Mouse (Mus musculus) intestine, embryonic 14.5 days (tissue): Measurements from ENCODE around the gene 4930442H23Rik. TPM values are rescaled to one million over a fixed set of nuclear protein-coding genes. Genes with fewer than 3 reads are reported as not detected.
A peak's percentile ranks its signal among the peaks of the same experiment; 100 is the strongest.
"Not testable (repeated sequence)": the region's sequence is repeated elsewhere in the genome, so short reads cannot be mapped to it uniquely, and the experiment has no call there.

ENCODE experiments used
- ATAC-seq: fragments of 200-750 bp; cut with Nextera tagmentation; replicated peaks from 2 replicates; pipeline ENCODE4 v1.8.0; 2017; ENCODE audit warnings: low read depth, moderate number of reproducible peaks, moderate TSS enrichment, moderate library complexity; ENCODE audit not compliant: low FRiP score, low TSS enrichment
- DNase-seq: peaks from one replicate; pipeline ENCODE4 v3.0.0-alpha.2; 2018; ENCODE audit warnings: low spot score
- H3K27ac ChIP-seq: fragments of 300-500 bp; sonication (generic); 2 replicates; pipeline ENCODE4 v1.5.1; 2014; ENCODE audit warnings: low read depth, mild to moderate bottlenecking, control low read depth
- H3K27me3 ChIP-seq: fragments of 300-500 bp; sonication (generic); replicated peaks from 2 replicates; pipeline ENCODE4 v1.6.1; 2014; ENCODE audit warnings: low read length, control low read depth; ENCODE audit not compliant: control insufficient read depth, insufficient read depth
- H3K36me3 ChIP-seq: fragments of 300-500 bp; sonication (generic); 2 replicates; pipeline ENCODE4 v1.6.1; 2014; ENCODE audit warnings: low read length, control low read depth; ENCODE audit not compliant: control insufficient read depth, insufficient read depth
- H3K4me1 ChIP-seq: fragments of 300-500 bp; sonication (generic); replicated peaks from 2 replicates; pipeline ENCODE4 v1.6.1; 2014; ENCODE audit warnings: low read length, control low read depth, mixed read lengths; ENCODE audit not compliant: control insufficient read depth, insufficient read depth
- H3K4me2 ChIP-seq: fragments of 300-500 bp; sonication (generic); 2 replicates; pipeline ENCODE4 v1.6.1; 2014; ENCODE audit warnings: low read length
- H3K4me3 ChIP-seq: fragments of 300-500 bp; sonication (generic); 2 replicates; pipeline ENCODE4 v1.5.1; 2014; ENCODE audit warnings: low read depth, low read length, control low read depth, mixed read lengths
- H3K9ac ChIP-seq: fragments of 300-500 bp; sonication (generic); 2 replicates; pipeline ENCODE4 v1.6.1; 2014; ENCODE audit warnings: mild to moderate bottlenecking, low read length
- H3K9me3 ChIP-seq: fragments of 300-500 bp; sonication (generic); 2 replicates; pipeline ENCODE4 v1.6.1; 2016; ENCODE audit warnings: low read length, control low read depth; ENCODE audit not compliant: control insufficient read depth
- WGBS: fragments of 180-500 bp; shearing (Covaris S2); extraction: QIAGEN DNeasy Blood & Tissue Kit; methylation state at CpG from one replicate; pipeline ENCODE4 v1.1.7; 2014; 5-methylcytosine and 5-hydroxymethylcytosine counted together
- polyA plus RNA-seq: library from polyadenylated mRNA; unstranded; fragments of >200 nt; fragmentation: Nextera tagmentation; extraction: Ambion mirVana; gene quantifications from 2 replicates; pipeline ENCODE4 v1.2.1, GENCODE M21; 2014

The 4930442H23Rik gene
- polyA plus RNA-seq, 1 experiment from 2014 or later: not detected

DNA sequence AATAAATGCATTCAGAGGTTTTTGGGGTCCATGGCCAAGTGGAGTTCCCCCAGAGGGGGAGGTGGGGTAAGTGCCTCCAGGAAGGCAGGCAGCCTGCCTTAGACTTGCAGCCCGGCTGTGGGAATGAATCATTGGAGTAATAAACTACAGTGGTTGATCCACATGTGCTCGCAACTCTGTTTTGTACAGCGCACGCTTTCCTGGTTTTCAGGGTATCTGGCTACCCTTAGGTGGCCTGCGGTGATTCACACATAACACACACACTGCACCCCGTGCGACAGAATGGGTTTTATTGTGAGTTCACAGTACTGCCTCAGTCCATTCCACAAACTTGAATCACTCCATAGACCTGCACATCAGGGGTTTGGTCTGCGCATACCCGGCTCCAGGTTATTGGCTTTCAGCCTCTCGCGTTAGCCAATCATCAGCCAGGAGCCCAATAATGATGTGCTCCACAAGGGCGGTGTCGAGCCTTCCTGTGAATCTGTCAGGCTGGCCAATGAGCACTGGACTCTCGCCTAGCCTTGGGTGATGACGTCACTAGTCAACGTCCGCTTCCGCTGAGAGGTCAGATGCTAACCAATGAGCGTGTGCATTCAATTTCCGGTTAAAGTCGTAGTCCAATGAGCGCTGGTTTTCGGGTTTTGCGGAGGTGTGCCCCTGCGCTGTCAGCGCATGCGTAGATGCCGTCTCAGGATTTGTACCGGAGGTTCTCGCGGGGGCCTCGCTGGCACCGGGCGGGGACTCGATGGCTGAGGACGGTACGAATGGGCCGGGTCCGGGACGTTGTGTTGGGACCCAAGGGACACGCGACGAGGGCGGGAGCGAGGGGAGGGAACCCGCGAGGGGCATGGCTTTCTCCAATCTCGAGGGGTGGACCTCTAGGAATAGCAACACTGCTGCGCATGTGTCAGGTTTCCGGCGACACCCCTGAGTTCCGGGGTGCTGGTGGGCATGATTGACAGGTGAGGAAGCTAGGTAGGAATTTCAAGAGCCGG, 1.0 kb downstream of the 4930442H23Rik start, which contains the start of gene Dapk3:
Gene Dapk3 (plus strand): TSS at position 670 of the 998 bp plus-strand sequence.
- Histone ChIP-seq H3K4me2 (peak within 1 kb of the TSS; percentile 65), H3K36me3 (peaks cover 72% of the 10 kb centered on the region), H3K27ac (peak within 1 kb of the TSS; percentile 90), H3K9ac (peak within 1 kb of the TSS; percentile 72), H3K9me3 (no peaks in the 10 kb centered on the region), H3K4me1 (peaks cover 27% of the 10 kb centered on the region), H3K27me3 (no peaks in the 10 kb centered on the region), H3K4me3 (peak within 1 kb of the TSS; percentile 64)
- DNase-seq: peak; percentile 96
- ATAC-seq: peak; percentile 89
- WGBS: 5% methylated on average over 53 of the region's 53 CpGs

DNA sequence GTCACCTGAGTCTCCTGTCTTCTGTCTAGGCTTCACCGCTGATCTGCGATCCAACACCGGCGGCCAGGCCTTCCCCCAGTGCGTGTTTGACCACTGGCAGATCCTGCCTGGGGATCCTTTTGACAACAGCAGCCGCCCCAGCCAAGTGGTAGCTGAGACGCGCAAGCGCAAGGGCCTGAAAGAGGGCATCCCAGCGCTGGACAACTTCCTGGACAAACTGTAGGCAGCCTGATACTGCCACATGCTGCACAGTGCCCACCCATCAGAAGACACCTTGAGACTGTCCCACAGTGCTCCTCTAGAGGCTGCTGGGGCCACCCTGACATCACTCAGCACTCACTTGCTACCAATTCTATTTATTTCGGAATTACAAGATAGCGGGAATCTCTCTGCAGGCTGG, 1.8 kb downstream of the 4930442H23Rik start:
- not testable (repeated sequence) for H3K9ac ChIP-seq, ATAC-seq, H3K4me2 ChIP-seq, H3K9me3 ChIP-seq, DNase-seq, H3K27me3 ChIP-seq, H3K4me3 ChIP-seq
- H3K4me1 ChIP-seq: peaks cover 29% of the 10 kb centered on the region
- WGBS: 81% methylated on average over 12 of the region's 12 CpGs
- H3K36me3 ChIP-seq: peaks cover 69% of the 10 kb centered on the region
- H3K27ac ChIP-seq: peak overlapping the region; percentile 19; the same call in 1 of the 2 replicates

DNA sequence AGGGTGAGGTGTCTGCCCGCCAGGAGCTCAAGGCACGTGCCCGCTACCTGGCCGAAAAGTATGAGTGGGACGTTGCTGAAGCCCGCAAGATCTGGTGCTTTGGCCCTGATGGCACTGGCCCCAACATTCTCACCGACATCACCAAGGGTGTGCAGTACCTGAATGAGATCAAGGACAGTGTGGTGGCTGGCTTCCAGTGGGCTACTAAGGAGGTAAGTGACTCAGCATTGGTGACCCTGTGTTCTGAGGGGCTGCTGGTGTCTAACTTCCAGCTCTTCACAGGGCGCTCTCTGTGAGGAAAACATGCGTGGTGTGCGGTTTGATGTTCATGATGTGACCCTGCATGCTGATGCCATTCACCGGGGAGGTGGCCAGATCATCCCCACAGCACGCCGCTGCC, 2.7 kb downstream of the 4930442H23Rik start:
- peaks cover 30% of the 10 kb centered on the region for H3K4me1 ChIP-seq
- no peak overlapping the region for H3K4me3 ChIP-seq
- ATAC-seq (no peak), DNase-seq (no peak)
- H3K9ac ChIP-seq: no peak overlapping the region
- H3K9me3 ChIP-seq: no peaks in the 10 kb centered on the region
- WGBS: 95% methylated on average over 13 of the region's 13 CpGs
- H3K36me3 ChIP-seq: peaks cover 64% of the 10 kb centered on the region
- H3K27me3 ChIP-seq: no peaks in the 10 kb centered on the region
- no peak overlapping the region for H3K27ac ChIP-seq
- H3K4me2 ChIP-seq: no peak overlapping the region

- no peak for DNase-seq
- H3K9ac ChIP-seq: no peak overlapping the region
These were observed 4.0 kb downstream of the 4930442H23Rik start for GRCm38 (mm10) chr10:81179451-81180342.

DNA sequence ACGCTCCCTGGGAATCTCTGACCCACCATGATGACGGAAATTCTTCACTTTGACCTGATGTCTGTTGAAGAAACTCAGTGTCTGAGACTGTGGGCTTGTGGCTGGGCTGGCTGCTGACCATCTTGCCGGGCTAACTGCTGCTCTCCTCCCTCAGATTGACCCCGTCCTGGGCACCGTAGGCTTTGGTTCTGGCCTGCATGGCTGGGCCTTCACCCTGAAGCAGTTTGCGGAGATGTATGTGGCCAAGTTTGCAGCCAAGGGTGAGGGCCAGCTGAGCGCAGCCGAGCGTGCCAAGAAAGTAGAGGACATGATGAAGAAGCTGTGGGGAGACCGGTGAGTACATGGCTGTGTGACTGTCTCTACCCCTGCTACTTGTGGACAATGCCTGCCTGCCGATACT, 4.7 kb downstream of the 4930442H23Rik start:
- Histone ChIP-seq H3K9ac (no peak overlapping the region), H3K4me2 (no peak overlapping the region), H3K36me3 (peaks cover 53% of the 10 kb centered on the region), H3K27ac (no peak overlapping the region), H3K4me1 (peaks cover 30% of the 10 kb centered on the region), H3K9me3 (no peaks in the 10 kb centered on the region), H3K4me3 (no peak overlapping the region), H3K27me3 (no peaks in the 10 kb centered on the region)
- DNase-seq (no peak), ATAC-seq (no peak)
- WGBS: 91% methylated on average over 11 of the region's 11 CpGs

More at GRCm38 (mm10) chr10:81179451-81180342, 4.0 kb downstream of the 4930442H23Rik start:
- peaks cover 55% of the 10 kb centered on the region for H3K36me3 ChIP-seq
- WGBS: 90% methylated on average over 32 of the region's 32 CpGs
- no peak overlapping the region for H3K4me3 ChIP-seq
- no peak overlapping the region for H3K4me2 ChIP-seq
- no peak for ATAC-seq
- no peak overlapping the region for H3K27ac ChIP-seq
- no peaks in the 10 kb centered on the region for H3K27me3 ChIP-seq
- no peaks in the 10 kb centered on the region for H3K9me3 ChIP-seq
- peaks cover 29% of the 10 kb centered on the region for H3K4me1 ChIP-seq

DNA sequence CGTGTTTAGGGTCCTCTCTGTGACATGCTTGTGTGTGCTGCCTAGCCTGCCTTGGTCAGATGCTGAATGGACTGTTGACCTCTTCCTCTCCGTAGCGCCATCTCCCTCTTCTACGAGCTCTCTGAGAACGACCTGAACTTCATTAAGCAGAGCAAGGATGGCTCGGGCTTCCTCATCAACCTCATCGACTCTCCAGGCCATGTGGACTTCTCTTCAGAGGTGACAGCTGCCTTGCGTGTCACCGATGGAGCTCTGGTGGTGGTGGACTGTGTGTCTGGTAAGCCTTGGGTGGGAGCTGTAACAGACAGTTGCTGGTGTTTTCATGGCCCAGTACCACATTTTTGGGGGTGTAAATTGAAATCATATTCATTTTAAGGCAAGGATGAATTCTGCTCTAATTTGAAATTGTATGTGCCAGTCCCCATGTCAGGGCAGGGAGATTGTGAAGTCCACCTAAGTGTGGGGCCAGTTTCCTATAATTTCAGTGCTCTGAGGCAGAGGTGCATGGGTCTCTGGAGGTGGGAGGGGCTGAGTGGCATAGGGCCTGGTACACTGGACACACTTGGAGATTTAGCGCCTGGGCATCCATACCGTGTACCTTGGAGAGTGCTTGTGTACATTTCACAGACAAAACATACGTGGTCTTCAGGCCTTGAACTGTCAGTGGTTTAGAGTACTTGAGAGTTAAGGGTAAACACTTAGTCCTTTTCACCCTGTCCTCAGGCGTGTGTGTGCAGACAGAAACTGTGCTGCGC, 5.5 kb downstream of the 4930442H23Rik start:
- Histone ChIP-seq H3K9me3 (no peaks in the 10 kb centered on the region), H3K27me3 (no peaks in the 10 kb centered on the region), H3K4me2 (peak overlapping the region; percentile 98), H3K36me3 (peaks cover 52% of the 10 kb centered on the region), H3K9ac (peak overlapping the region; percentile 100), H3K4me3 (peak overlapping the region; percentile 100), H3K27ac (peak overlapping the region; percentile 91; the same call in 1 of the 2 replicates), H3K4me1 (peaks cover 30% of the 10 kb centered on the region)
- DNase-seq (no peak), ATAC-seq (no peak)
- WGBS: 70% methylated on average over 14 of the region's 14 CpGs

- Histone ChIP-seq H3K4me1 (peaks cover 34% of the 10 kb centered on the region), H3K4me2 (peak overlapping the region; percentile 98), H3K27me3 (no peaks in the 10 kb centered on the region), H3K9ac (peak overlapping the region; percentile 100), H3K4me3 (peak overlapping the region; percentile 100), H3K36me3 (peaks cover 52% of the 10 kb centered on the region), H3K27ac (peak overlapping the region; percentile 91), H3K9me3 (no peaks in the 10 kb centered on the region)
- WGBS: 14% methylated on average over 16 of the region's 16 CpGs
- ATAC-seq: no peak
- DNase-seq: peak; percentile 71
These were observed 6.1 kb downstream of the 4930442H23Rik start for GRCm38 (mm10) chr10:81177491-81177925.
